Mouse (Mus musculus) heart, embryonic 10.5 days (tissue): Measurements from ENCODE around the gene Thoc5. TPM values are rescaled to one million over a fixed set of nuclear protein-coding genes. Genes with fewer than 3 reads are reported as not detected.
A peak's percentile ranks its signal among the peaks of the same experiment; 100 is the strongest.

Source experiments
- DNase-seq: peaks from one replicate; pipeline ENCODE4 v3.0.0-alpha.2; 2017; ENCODE audit warnings: low spot score
- H3K27ac ChIP-seq: fragments of 300-500 bp; sonication (generic); 2 replicates; pipeline ENCODE4 v1.5.1; 2016; ENCODE audit warnings: mild to moderate bottlenecking
- H3K27me3 ChIP-seq: fragments of 300-500 bp; sonication (generic); 2 replicates; pipeline ENCODE4 v1.6.1; 2016; ENCODE audit warnings: mild to moderate bottlenecking; ENCODE audit not compliant: poor library complexity, insufficient read depth, severe bottlenecking
- H3K36me3 ChIP-seq: fragments of 300-500 bp; sonication (generic); 2 replicates; pipeline ENCODE4 v1.6.1; 2016; ENCODE audit warnings: mild to moderate bottlenecking, moderate library complexity
- H3K4me1 ChIP-seq: fragments of 300-500 bp; sonication (generic); 2 replicates; pipeline ENCODE4 v1.6.1; 2016; ENCODE audit warnings: mild to moderate bottlenecking
- H3K4me3 ChIP-seq: fragments of 300-500 bp; sonication (generic); 2 replicates; pipeline ENCODE4 v1.5.1; 2016; ENCODE audit warnings: mild to moderate bottlenecking, moderate library complexity
- H3K9me3 ChIP-seq: fragments of 300-500 bp; sonication (generic); 2 replicates; pipeline ENCODE4 v1.6.1; 2016; ENCODE audit warnings: mild to moderate bottlenecking, moderate library complexity
- WGBS: fragments of 180-500 bp; shearing (Covaris S2); methylation state at CpG from one replicate; pipeline ENCODE4 v1.1.7; 2016; 5-methylcytosine and 5-hydroxymethylcytosine counted together
- polyA plus RNA-seq: library from polyadenylated mRNA; unstranded; fragments of >200 nt; fragmentation: Nextera tagmentation; extraction: Ambion mirVana; gene quantifications from 2 replicates; pipeline ENCODE4 v1.2.1, GENCODE M21; 2016

Gene Thoc5
- polyA plus RNA-seq, 1 experiment from 2014 or later = 36.9 TPM

GRCm38 (mm10) chr11:4931009-4931601, 36.0 kb downstream of the Thoc5 start:
- WGBS = 30% methylated on average over 1 of the region's 1 CpGs
- no peak overlapping the region for H3K4me3 ChIP-seq
- H3K27ac ChIP-seq = peak overlapping the region; percentile 75
- H3K4me1 ChIP-seq = peaks cover 39% of the 10 kb centered on the region
- H3K9me3 ChIP-seq = no peaks in the 10 kb centered on the region
- H3K27me3 ChIP-seq = no peaks in the 10 kb centered on the region
- DNase-seq = no peak
- H3K36me3 ChIP-seq = peaks cover 39% of the 10 kb centered on the region

GRCm38 (mm10) chr11:4936243-4936642, 41.1 kb downstream of the Thoc5 start:
- H3K9me3 ChIP-seq = no peaks in the 10 kb centered on the region
- peaks cover 6% of the 10 kb centered on the region; the same call in 1 of the 2 replicates for H3K27me3 ChIP-seq
- 81% methylated on average over 5 of the region's 5 CpGs for WGBS
- no peak overlapping the region for H3K4me3 ChIP-seq
- H3K27ac ChIP-seq = no peak overlapping the region
- no peaks in the 10 kb centered on the region for H3K36me3 ChIP-seq
- H3K4me1 ChIP-seq = peaks cover 19% of the 10 kb centered on the region
- no peak for DNase-seq

- no peaks in the 10 kb centered on the region for H3K36me3 ChIP-seq
- H3K27ac ChIP-seq = no peak overlapping the region
- 45% methylated on average over 13 of the region's 13 CpGs for WGBS
- no peak for DNase-seq
- H3K27me3 ChIP-seq = peaks cover 95% of the 10 kb centered on the region
- H3K4me3 ChIP-seq = peak overlapping the region; percentile 64
- H3K9me3 ChIP-seq = no peaks in the 10 kb centered on the region
- H3K4me1 ChIP-seq = peaks cover 18% of the 10 kb centered on the region
Measured at GRCm38 (mm10) chr11:4946530-4946929, 51.4 kb downstream of the Thoc5 start.

GRCm38 (mm10) chr11:4946947-4947812, 52.1 kb downstream of the Thoc5 start:
- Histone ChIP-seq H3K36me3 (no peaks in the 10 kb centered on the region), H3K27me3 (peaks cover 98% of the 10 kb centered on the region), H3K4me3 (peak overlapping the region; percentile 64), H3K4me1 (peaks cover 18% of the 10 kb centered on the region), H3K27ac (no peak overlapping the region), H3K9me3 (no peaks in the 10 kb centered on the region)
- under 1% methylated on average over 120 of the region's 120 CpGs for WGBS
- DNase-seq = no peak

DNA sequence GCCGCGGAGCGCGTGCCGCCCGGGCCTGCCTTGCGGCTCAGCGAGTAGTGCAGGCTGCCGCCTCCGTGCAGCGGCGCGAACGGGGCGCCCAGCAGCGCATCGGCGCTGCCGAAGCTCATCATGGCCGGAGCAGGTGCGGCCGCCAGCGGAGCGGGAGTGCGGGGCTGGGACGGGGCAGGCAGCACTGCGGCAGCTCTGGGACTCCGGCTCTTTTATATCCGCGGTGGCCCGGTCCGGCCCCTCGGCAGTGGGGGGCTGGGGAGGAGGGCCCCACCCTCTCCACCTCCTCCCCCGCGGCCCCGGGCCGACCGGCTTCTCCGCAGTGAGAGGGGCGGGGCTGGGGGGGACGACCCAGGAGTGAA, 52.7 kb downstream of the Thoc5 start, which contains the start of gene Nefh:
Gene Nefh (minus strand): TSS at position 252 of the 362 bp plus-strand sequence.
- no peak for DNase-seq
- Histone ChIP-seq H3K9me3 (no peaks in the 10 kb centered on the region), H3K27ac (no peak within 1 kb of the TSS), H3K36me3 (no peaks in the 10 kb centered on the region), H3K4me3 (peak within 1 kb of the TSS; percentile 64), H3K27me3 (peaks cover 98% of the 10 kb centered on the region), H3K4me1 (peaks cover 18% of the 10 kb centered on the region)
- WGBS = 3% methylated on average over 40 of the region's 41 CpGs

DNA sequence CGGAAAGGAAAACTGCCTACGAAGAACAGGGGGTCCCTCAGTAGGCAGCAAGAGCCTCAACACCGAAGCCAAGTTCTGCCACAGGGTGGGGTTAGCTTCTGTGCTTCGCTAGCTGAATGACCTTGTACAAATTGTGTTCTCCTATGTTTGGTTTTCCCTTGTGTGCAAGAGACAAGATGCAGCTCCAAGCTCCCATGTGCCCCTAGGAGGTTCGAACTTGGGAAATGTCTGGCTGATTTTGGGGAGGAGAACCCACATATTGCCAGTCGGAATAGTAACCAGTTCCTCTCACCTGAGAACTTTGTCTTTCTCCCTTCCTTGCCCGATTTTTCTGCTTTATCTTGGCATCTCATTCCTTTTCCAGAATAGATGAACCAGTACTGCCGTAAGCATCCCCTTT, 53.7 kb downstream of the Thoc5 start:
- Histone ChIP-seq H3K4me3 (no peak overlapping the region), H3K9me3 (no peaks in the 10 kb centered on the region), H3K4me1 (peaks cover 23% of the 10 kb centered on the region), H3K36me3 (no peaks in the 10 kb centered on the region), H3K27ac (no peak overlapping the region), H3K27me3 (peaks cover 100% of the 10 kb centered on the region)
- WGBS = 36% methylated on average over 8 of the region's 8 CpGs
- DNase-seq = no peak

- Histone ChIP-seq H3K9me3 (no peaks in the 10 kb centered on the region), H3K27ac (no peak overlapping the region), H3K4me1 (peaks cover 26% of the 10 kb centered on the region), H3K4me3 (no peak overlapping the region), H3K36me3 (no peaks in the 10 kb centered on the region), H3K27me3 (peaks cover 100% of the 10 kb centered on the region)
- DNase-seq = peak; percentile 83
- 5% methylated on average over 23 of the region's 23 CpGs for WGBS
Measured at GRCm38 (mm10) chr11:4949256-4950044, 54.3 kb downstream of the Thoc5 start.

GRCm38 (mm10) chr11:4953401-4953800, 58.3 kb downstream of the Thoc5 start:
- Histone ChIP-seq H3K4me3 (no peak overlapping the region), H3K4me1 (peaks cover 8% of the 10 kb centered on the region), H3K27ac (no peak overlapping the region), H3K9me3 (no peaks in the 10 kb centered on the region), H3K27me3 (peaks cover 87% of the 10 kb centered on the region), H3K36me3 (no peaks in the 10 kb centered on the region)
- no peak for DNase-seq
- whole genome bisulfite sequencing = 3% methylated on average over 6 of the region's 6 CpGs

GRCm38 (mm10) chr11:4953918-4954317, 58.8 kb downstream of the Thoc5 start:
- Histone ChIP-seq H3K36me3 (no peaks in the 10 kb centered on the region), H3K27ac (no peak overlapping the region), H3K4me1 (peaks cover 8% of the 10 kb centered on the region), H3K9me3 (no peaks in the 10 kb centered on the region), H3K27me3 (peaks cover 82% of the 10 kb centered on the region), H3K4me3 (no peak overlapping the region)
- no peak for DNase-seq
- WGBS = 2% methylated on average over 8 of the region's 8 CpGs

DNA sequence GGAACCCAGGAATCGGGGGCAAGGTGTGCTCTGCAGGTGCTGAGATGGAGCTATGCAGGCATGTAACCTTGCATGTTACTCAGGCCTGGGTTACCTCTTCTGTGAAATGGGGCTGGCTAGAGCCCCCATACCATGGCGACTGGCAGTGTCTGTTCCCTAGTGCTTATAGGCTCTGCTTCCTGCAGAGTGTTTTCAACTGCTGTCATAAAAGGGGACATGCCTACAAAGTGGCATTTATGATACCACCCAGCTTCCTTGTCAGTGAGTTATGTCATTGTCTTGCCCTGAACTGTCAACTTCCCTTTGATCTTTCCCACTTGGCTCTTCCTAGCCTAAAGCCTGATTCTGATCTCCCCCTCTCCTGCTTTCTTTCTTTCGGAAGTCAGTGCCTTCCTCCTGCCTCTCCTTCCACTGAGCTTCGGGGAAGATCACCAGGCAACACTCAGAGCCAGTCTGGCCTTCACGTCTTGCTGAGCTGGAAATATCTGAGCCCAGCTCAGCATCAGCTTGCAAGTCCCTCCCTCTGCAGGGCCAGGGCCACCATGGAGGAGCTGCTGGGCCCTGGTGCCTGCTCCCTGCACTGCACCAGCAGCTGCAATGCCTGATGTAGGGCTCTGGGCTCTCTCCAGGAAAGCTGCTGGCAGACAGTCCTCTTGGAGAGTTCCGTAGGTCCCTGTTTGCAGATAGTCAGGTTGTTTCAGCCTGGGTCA, 68.1 kb downstream of the Thoc5 start:
- WGBS = 48% methylated on average over 6 of the region's 6 CpGs
- Histone ChIP-seq H3K4me3 (no peak overlapping the region), H3K36me3 (no peaks in the 10 kb centered on the region), H3K9me3 (no peaks in the 10 kb centered on the region), H3K27me3 (no peaks in the 10 kb centered on the region; the same call in 1 of the 2 replicates), H3K4me1 (peaks cover 24% of the 10 kb centered on the region; the same call in 1 of the 2 replicates), H3K27ac (no peak overlapping the region)
- no peak for DNase-seq

- H3K9me3 ChIP-seq = no peaks in the 10 kb centered on the region
- 0 out of 2 replicates have a peak, but pooled peaks cover 3% of the 10 kb centered on the region for H3K27me3 ChIP-seq
- no peak for DNase-seq
- H3K27ac ChIP-seq = no peak overlapping the region
- H3K36me3 ChIP-seq = no peaks in the 10 kb centered on the region
- WGBS = 67% methylated on average over 2 of the region's 2 CpGs
- H3K4me1 ChIP-seq = peaks cover 24% of the 10 kb centered on the region; the same call in 1 of the 2 replicates
- H3K4me3 ChIP-seq = no peak overlapping the region
Measured at GRCm38 (mm10) chr11:4966325-4966724, 71.2 kb downstream of the Thoc5 start.

DNA sequence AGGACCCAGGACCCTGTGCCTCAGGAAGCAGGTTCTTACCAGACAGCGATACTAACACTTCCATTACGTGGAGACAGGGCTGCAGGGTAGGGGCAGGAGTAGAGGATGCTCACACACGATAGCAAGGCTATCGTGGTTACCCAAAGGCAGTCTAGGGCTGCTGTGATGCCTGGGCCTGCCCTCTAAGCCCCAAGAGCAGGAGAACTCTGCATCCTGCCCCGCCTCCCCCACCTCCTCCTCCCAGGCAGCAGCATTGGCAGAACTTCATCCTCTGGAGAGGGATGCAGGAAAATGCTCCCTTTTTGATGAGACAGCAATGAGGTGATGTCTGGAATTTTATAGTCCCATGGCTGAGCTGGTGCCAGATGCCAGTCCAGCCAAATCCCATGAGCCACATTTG, 71.8 kb downstream of the Thoc5 start:
- H3K4me1 ChIP-seq = peaks cover 24% of the 10 kb centered on the region; the same call in 1 of the 2 replicates
- no peaks in the 10 kb centered on the region for H3K9me3 ChIP-seq
- DNase-seq = no peak
- no peak overlapping the region for H3K27ac ChIP-seq
- no peaks in the 10 kb centered on the region for H3K36me3 ChIP-seq
- WGBS = 69% methylated on average over 5 of the region's 5 CpGs
- H3K27me3 ChIP-seq = 0 out of 2 replicates have a peak, but pooled peaks cover 3% of the 10 kb centered on the region
- no peak overlapping the region for H3K4me3 ChIP-seq
